Mouse (Mus musculus) ES-E14 (cell line): ENCODE results near the gene D930007J09Rik. TPM values are rescaled to one million over a fixed set of nuclear protein-coding genes. Genes with fewer than 3 reads are reported as not detected.

ENCODE experiments used
- DNase-seq: peaks from one replicate; pipeline ENCODE4 v3.0.0-alpha.2; 2013; ENCODE audit warnings: low read depth, low spot score
- H3K27ac ChIP-seq: 2 replicates; pipeline ENCODE4 v1.5.1; 2012; ENCODE audit warnings: low read depth, mild to moderate bottlenecking, low read length, moderate library complexity, mixed read lengths; ENCODE audit not compliant: poor library complexity, insufficient read depth, severe bottlenecking
- H3K36me3 ChIP-seq: 2 replicates; pipeline ENCODE4 v1.6.1; 2012; ENCODE audit warnings: mild to moderate bottlenecking, low read length, moderate library complexity, mixed read lengths; ENCODE audit not compliant: control insufficient read depth, poor library complexity, insufficient read depth, severe bottlenecking
- H3K4me1 ChIP-seq, 2 experiments: fragments of 150-350 bp in 1 of 2; sonication (generic) in 1 of 2; 2 replicates each; pipeline ENCODE4 v1.6.1; 2012; ENCODE audit warnings: low read length in 2 of 2, mild to moderate bottlenecking in 1 of 2, mixed read lengths in 1 of 2; ENCODE audit not compliant: control insufficient read depth in 2 of 2, insufficient read depth in 2 of 2, poor library complexity in 1 of 2
- H3K4me3 ChIP-seq, 2 experiments: fragments of 150-350 bp in 1 of 2; sonication (generic) in 1 of 2; 2 replicates each; pipeline ENCODE4 v1.5.1; 2012; ENCODE audit warnings: low read length in 2 of 2, low read depth in 1 of 2, mild to moderate bottlenecking in 1 of 2, mixed read lengths in 1 of 2; ENCODE audit not compliant: insufficient read depth in 1 of 2, poor library complexity in 1 of 2, severe bottlenecking in 1 of 2
- H3K9ac ChIP-seq: 2 replicates; pipeline ENCODE4 v1.6.1; 2012; ENCODE audit warnings: low read depth, mild to moderate bottlenecking, low read length, mixed read lengths; ENCODE audit not compliant: poor library complexity, insufficient read depth, severe bottlenecking
- H3K9me3 ChIP-seq: fragments of 150-350 bp; sonication (generic); 2 replicates; pipeline ENCODE4 v1.6.1; 2012; ENCODE audit warnings: low read depth, mild to moderate bottlenecking, low read length; ENCODE audit not compliant: control insufficient read depth, insufficient read depth
- CHD2 ChIP-seq: IDR thresholded peaks from 2 replicates; pipeline ENCODE4 v1.6.1; 2014; ENCODE audit warnings: mild to moderate bottlenecking, low read depth, low read length, inconsistent platforms
- HCFC1 ChIP-seq: IDR thresholded peaks from 2 replicates; pipeline ENCODE4 v1.6.1; 2012; ENCODE audit warnings: low read length, inconsistent platforms, borderline replicate concordance; ENCODE audit not compliant: insufficient read depth
- MAFK ChIP-seq: IDR thresholded peaks from 2 replicates; pipeline ENCODE4 v1.6.1; 2014; ENCODE audit warnings: mild to moderate bottlenecking, low read depth, low read length, inconsistent platforms; ENCODE audit not compliant: insufficient read depth
- ZC3H11A ChIP-seq: IDR thresholded peaks from 2 replicates; pipeline ENCODE4 v1.6.1; 2012; ENCODE audit warnings: low read depth, mild to moderate bottlenecking, inconsistent platforms, low read length, borderline replicate concordance
- ZNF384 ChIP-seq: IDR thresholded peaks from 2 replicates; pipeline ENCODE4 v1.6.1; 2012; ENCODE audit warnings: low read depth, low read length, inconsistent platforms
- in situ Hi-C, 2 experiments: fragments of 600-800 bp; cut with MboI; formaldehyde crosslinking; loops; one replicate each; pipeline ENCODE4 v1.15.1; 2025; ENCODE audit warnings: low sequenced_read_pairs in 2 of 2, inconsistent platforms in 1 of 2; ENCODE audit not compliant: unreplicated experiment in 2 of 2
- total RNA-seq: library from RNA; depleted of rRNA; stranded (reverse); fragments of 300-350 nt; gene quantifications from 2 replicates; pipeline ENCODE4 v1.2.3, GENCODE M21; 2012

The D930007J09Rik gene
- total RNA-seq, 1 experiment = 6.7 TPM

DNA sequence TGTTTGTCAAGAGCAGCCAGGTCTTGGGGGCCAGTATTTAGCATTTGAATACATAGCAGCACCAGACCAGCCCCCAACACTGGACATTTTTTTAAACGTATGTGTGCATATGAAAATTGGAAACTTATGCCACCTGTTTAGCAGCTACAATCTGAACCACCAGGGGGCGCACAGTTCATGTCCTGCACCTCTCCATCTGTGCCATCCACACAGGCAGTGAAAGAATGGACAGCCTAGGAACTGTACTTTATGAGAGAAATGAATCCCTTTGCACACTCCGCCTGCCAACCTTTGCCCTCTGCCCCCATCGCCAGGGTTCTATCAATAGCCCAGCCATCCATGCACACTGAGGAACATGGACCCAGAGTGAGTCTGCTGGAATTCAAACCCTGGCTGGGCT is 25.3 kb upstream of the D930007J09Rik start:
- H3K36me3 ChIP-seq = 0 out of 2 replicates have a peak, but pooled peaks cover 2% of the 10 kb centered on the region
- peaks cover 0 to 2% of the 10 kb centered on the region in 2 experiments; a peak in 1 of 4 replicates for H3K4me1 ChIP-seq
- peak; percentile 53 for DNase-seq
- no peaks in the 10 kb centered on the region for H3K9me3 ChIP-seq
- in situ Hi-C loops = no loop called here
- TF ChIP-seq MAFK (no peak), CHD2 (no peak), HCFC1 (no peak), ZC3H11A (no peak), ZNF384 (no peak)
- no peak overlapping the region for H3K4me3 ChIP-seq
- no peak overlapping the region for H3K27ac ChIP-seq
- no peak overlapping the region for H3K9ac ChIP-seq

DNA sequence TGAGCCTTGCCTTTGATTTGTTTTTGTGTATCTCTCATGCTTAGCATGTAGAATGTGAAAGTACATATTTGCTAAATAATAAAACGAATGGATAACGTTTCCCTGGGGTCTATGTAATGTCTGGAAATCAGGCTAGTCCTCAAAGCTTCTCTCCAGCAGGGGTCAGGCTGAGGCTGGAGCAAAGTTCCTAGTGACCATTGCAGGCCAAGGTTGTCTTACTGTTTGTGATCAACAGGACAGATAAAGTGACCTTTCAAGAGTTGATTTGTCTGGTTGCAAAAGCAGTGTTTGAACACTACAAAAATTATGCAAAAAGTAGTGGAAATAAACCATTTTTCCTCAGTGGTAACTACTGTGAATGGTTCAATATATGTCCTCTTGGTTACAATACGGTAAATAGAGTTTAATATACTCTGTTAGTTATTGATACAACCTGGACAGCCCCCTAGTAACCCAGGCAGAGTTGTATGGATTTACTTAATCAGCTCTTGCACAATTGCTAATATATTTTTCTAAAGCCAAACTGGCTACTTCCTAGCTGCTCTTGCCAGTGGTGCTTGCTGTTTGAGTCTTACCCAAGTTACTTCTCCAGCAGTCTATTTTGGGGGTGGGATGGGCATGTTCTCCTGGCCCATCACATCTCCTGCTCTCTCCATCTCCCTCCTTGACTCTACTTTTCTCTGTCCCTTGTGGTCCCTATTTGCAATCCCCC is 24.6 kb upstream of the D930007J09Rik start:
- H3K9me3 ChIP-seq = no peaks in the 10 kb centered on the region
- TF ChIP-seq HCFC1 (no peak), CHD2 (no peak), MAFK (no peak), ZC3H11A (no peak), ZNF384 (no peak)
- no peak for DNase-seq
- peaks cover 0 to 2% of the 10 kb centered on the region in 2 experiments; a peak in 1 of 4 replicates for H3K4me1 ChIP-seq
- in situ Hi-C loops = no loop called here
- no peak overlapping the region for H3K9ac ChIP-seq
- H3K4me3 ChIP-seq = no peak overlapping the region
- H3K27ac ChIP-seq = no peak overlapping the region
- 0 out of 2 replicates have a peak, but pooled peaks cover 2% of the 10 kb centered on the region for H3K36me3 ChIP-seq

DNA sequence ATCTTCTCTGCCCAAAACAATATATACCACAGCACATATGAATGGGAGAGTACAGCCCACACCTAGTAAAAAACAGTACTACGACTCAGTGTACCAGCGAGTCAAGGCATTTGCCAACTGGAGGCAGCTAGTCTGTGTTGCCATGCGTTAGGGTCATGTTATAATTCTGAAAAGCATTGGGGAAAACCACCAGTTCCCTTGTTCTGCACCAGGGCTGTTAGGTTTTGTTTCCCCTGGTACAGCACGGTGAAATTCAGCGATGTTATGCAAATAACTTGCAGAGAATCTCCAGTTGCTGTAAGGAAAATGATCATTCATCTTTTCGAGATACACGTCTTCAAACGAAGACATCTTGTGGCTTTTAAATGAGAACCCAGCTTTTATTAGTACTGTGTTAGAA is 22.9 kb upstream of the D930007J09Rik start:
- no peaks in the 10 kb centered on the region for H3K9me3 ChIP-seq
- in situ Hi-C loops = no loop called here
- peaks cover 0 to 2% of the 10 kb centered on the region in 2 experiments; a peak in 1 of 4 replicates for H3K4me1 ChIP-seq
- H3K27ac ChIP-seq = no peak overlapping the region
- no peak overlapping the region for H3K9ac ChIP-seq
- TF ChIP-seq ZNF384 (no peak), CHD2 (no peak)
- H3K36me3 ChIP-seq = peaks cover 6% of the 10 kb centered on the region
- DNase-seq = no peak
- no peak overlapping the region for H3K4me3 ChIP-seq

DNA sequence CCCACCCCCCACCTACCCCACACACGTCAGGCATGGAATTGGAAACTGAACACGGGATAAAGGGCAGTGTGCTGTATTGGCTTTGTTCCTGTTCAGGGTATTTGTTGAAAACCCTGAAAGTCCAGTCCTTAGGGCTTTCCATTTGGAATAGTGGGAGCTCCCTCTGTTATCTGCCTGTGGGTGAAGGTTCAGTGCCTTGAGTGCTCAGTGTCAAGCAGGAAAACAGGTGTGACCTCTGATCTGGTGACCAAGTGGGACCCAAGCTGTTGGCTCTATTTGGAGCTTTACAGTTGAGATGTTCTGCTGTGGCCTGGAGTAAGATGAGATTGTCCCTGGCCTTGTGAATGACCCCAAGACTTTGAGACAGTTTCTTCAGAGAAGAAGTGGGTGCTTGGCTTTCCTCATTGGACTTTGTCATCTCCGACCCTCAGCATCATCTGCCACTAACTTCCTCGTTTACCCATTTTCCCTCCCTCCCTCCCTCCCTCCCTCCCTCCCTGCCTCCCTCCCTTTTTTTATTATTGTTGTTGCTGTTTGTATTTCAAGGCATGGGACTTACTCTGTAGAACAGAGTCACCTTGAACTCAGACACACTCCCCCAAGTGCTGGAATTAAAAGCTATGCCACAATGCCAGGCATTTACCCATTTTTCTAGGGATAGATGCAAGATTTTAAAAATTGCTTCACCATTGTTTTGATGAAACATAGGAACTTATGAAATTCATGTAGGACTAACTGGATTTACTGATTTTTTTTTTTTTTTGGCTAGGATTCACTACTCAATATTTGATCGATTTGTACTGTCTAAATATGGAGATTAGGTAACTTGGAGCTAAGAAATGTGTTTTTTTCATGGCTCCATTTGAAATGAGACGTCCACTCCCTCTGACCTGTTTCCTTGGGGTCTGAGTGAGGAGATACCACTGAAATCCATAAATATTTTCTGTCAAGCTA is 22.0 kb upstream of the D930007J09Rik start:
- Histone ChIP-seq H3K9ac (no peak overlapping the region), H3K27ac (no peak overlapping the region), H3K4me3 (no peak overlapping the region), H3K36me3 (peaks cover 10% of the 10 kb centered on the region), H3K4me1 (peaks cover 0 to 2% of the 10 kb centered on the region in 2 experiments; a peak in 1 of 4 replicates), H3K9me3 (no peaks in the 10 kb centered on the region)
- no peak for TF ChIP-seq HCFC1
- no peak for TF ChIP-seq MAFK
- in situ Hi-C loops = no loop called here
- DNase-seq = no peak
